Mouse (Mus musculus): ENCODE results near the gene Trim67.

GRCm38 (mm10) chr8:124828561-124829240 is 35.8 kb downstream of the Trim67 start:
- TF ChIP-seq CTCF (IDR thresholded peaks at IDR 0.05; ENCODE audit: low read depth, low read length) (no peak), GATA1 (IDR thresholded peaks at IDR 0.05; ENCODE audit: borderline replicate concordance, low read length) (no peak), POLR2AphosphoS5 (IDR thresholded peaks at IDR 0.05; ENCODE audit: insufficient replicate concordance, low read depth, low read length) (no peak)

All from G1E (cell line).